Mouse (Mus musculus) right cerebral cortex, postnatal 25 days (tissue): ENCODE results near the gene Cntfr.

ENCODE experiments used
- DNase-seq: peaks from one replicate; pipeline ENCODE4 v3.0.0; 2022

The Cntfr gene

DNA sequence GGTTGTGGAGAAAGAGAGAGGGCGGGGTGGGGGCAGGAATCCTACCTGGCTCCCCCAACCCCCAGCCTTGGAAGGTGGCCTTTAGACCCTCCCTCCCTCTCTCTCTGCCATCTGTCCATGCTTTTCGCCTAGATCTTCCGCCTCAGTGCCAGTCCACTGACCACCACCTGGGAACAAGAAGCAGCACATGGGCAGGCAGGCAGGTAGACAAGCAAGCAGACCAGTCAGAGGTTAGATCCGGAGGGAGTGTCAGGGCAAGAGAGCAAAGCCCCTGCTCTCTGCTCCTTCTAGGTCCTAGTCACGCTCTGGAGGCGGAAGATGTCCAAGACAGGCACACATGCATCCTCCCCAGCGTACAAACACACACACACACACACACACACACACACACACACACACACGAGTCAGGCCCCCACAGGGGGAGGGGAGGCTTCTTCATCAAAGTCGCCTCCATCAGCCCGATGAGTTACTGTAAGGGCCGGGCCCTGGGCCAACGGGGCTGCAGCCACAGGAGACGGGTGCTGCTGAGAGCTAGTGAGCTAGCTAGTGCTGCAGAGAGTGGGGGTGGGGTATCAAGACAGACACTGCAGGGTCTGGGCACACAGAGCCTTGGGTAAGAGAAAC is 19.8 kb downstream of the Cntfr start:
- no peak for DNase-seq

DNA sequence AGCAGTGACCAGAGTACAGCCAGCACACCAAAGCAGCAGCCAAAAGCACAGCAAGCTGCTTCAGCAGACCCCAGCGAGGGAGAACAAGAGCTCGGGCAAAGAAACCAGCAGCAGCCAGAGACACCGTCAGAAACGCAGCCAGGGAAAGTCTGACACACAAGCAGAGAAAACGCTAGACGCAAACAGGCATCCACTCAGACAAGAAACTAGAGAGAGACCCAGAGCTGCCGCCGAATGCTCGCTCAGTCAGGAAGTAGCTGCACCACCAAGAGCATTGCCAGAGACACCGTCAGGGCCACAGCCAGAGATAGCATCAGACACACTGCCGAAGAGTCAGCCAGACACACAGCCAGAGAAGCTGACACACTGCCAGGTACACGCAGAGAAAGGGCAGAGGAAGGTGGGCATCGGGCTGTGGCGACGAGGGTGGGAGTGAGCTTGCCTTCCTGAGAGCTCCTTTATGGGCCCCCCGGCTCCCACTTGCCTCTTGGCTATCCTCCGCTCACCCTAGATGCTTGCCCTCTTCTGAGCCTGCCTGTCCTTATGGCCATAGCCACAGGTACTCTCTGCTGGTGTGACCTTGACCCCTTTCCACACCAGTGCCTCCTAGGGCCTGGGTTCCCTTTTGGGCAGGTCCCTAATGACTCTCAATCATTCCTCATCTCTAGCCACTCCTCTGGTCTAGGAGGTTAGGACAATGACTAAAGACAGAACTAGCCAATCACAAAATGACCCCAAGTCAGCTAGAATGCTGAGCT is 20.5 kb downstream of the Cntfr start:
- DNase-seq = no peak

DNA sequence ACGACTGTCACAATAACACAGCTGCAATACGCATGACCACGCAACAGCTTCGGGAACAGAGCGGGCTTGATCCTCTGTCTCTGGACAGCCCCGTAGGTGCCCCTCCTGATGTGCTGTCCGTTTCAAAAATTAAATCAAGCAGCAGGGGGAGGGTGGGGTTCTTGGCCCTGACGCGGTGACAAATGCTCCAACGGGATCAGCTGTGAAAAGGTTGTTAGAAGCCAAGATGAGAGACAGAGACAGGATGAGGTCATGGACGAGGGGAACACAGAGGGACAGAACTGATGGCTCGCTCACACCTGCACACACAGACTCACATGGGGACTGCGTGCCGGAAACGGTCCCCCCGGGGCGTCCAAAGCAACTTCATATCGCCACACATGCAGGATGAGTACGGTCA is 23.7 kb downstream of the Cntfr start:
- no peak for DNase-seq

DNA sequence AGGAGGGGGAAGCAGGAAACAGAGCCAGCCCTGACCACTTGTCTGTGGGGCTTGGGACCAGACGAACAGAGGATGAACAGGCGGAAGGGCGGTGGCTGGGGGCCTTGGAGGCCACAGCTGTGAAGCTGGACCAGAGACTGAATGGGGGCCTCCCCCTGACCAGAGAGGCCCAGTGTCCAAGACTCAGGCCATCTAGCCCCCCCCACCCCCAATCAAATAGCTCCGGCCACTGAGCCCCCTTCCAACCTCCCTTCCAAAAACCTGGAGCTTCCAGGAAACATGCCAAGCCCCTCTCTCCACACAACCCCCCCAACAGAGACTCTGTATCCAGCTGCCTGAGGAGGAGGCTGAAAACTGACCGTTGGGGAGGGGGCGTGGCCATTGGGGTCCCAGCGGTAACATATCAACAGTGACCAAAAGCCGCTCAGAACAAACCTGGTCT is 24.3 kb downstream of the Cntfr start:
- DNase-seq = no peak

DNA sequence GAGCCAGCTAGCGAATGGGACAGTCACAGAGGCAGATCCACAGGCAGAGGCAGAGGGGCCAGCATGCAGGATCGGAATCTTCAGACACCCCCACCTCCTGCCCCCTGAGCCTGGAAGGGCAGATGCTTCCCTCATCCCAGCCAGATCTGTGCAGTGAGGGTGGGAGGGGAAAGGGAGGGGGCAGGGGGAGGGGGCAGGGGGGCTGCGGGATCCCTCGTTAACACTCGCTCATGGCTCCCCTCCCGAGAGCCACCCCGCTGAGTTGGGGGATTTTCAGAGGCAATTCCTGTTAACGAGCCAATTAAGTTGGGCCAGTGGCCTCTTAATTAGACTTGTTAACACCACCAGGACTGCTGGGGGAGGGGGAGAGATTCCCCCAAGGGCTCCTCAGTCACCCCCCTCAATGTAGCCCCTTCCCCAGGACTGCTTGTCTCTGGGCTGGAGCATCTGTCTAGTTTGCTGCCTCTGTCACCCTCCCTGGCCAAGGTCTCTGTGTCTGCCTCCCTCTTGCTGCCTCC is 24.9 kb downstream of the Cntfr start:
- no peak for DNase-seq

DNA sequence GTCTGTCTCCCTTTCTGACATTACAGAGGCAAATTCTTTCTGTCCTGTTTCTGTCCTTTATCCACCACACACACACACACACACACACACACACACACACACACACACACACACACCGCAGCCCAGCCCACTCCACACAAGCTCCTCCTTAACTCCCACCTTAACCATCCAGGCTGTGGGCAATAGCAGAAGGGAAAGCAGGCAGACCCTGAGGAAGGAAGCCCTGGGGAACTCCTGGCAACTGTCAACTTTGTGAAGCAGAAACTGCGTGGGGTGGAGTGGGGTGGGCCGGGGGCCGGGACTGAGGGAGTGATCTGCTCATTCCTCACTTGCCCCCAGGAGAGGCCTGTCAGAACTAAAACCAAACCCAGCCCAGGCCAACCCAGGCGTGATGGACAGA is 25.4 kb downstream of the Cntfr start:
- no peak for DNase-seq

DNA sequence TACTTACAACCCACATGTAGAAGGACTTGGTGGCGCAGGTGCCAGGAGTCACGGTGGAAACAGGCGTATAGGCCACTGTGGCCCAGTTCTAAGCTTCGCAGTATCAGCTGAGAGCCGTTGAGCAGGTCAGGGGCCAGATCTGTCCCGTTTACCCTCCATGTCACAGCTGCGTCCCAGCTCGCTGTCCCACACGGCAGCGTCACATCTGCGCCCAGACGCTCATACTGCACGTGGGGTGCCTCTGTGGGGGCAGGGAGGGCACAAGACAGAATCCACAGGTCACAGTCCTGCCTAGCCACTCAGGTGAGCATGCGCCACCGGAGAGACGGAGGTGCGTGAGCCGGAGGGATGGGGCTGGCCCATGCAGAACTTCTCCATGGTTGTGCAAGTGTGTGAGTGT is 26.1 kb downstream of the Cntfr start:
- DNase-seq = no peak

DNA sequence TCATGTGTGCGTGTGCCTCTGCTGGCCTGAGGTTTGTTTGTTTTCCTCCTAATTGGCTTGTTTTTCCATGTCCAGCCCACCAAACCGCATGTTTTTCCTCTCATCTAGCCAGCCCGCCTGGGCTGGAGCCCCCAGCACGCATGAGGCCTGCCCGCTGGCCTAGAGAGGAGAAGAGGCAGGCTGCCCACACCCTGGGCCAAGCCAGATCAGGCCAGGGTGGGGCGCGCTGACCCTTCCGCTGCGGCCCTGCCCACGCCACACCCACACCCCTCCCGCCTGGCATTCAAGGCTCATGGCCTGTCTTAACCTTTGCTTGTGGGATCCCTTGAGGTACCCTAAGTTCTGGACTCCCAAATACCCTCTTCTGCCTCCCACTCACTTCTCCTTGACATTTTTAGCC is 30.2 kb downstream of the Cntfr start:
- no peak for DNase-seq

DNA sequence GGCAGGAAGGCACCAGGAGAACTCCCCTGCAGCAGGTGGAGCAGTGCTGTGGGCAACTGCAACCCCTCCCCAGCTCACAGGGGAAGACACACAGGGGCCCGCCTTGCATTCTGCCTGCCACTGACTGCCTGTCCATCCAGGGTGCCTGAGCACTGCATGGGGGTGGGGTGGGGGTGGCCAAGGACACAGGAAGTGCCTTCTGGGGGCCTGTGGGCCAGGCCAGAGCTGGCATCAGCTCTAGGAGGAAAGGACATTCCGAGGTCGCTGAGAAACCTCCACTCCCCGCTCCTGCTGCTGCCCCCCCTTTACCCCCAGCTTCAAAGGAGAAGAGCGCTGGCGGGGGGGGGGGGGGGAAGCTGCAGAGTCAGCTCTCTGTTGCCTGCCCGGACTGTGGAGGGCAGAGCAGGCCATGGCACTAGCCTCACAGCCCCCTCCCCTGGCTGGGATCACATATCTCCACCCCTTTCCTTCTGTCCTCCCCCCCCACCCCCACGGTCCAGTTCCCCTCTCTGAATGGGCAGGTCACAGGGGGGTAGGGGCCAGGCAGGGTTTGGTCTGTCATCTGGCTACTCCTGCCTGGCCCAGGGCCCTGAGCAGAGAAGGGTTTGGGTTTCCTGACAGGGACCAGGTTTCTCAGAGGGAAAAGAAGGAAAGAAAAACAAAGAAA is 31.7 kb downstream of the Cntfr start:
- no peak for DNase-seq

DNA sequence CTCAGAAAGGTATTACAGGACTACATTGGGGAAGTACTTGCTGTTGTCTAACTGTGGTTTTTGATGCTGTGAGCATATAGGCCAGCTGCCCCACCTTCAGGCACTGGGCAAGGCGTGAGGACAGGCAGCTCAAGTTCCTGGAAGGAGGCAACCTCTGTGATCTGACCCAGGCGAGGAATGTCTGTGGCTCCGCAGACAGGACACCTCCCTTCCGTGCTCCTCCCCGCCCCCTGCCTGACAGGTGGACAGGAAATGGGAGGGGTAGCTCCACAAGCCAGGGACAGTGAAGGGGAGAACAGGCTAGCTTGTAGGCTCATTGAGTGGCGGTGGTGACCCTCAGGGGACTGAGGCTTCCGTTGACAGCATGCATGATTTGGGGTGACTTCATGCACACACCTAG is 32.4 kb downstream of the Cntfr start:
- no peak for DNase-seq

DNA sequence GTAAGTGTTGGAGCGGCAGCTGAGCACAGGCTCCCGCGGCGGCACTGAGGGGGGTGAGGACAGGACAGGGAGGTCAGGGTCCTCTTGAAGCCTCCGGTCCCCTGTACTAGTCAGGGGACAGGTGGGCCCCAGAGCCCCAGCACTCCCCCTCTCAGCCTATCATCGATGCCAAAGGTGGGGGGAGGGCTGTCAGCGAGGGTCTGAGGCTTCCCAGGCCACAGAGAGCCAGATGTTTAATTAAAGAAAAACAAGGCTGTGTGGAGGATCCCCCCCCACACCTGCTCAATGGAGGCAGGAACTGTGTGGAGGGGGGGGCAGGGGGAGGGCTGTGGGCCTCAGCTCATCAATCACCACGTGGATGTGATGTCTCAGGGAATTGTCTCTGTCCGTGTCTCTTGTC is 33.3 kb downstream of the Cntfr start:
- no peak for DNase-seq

DNA sequence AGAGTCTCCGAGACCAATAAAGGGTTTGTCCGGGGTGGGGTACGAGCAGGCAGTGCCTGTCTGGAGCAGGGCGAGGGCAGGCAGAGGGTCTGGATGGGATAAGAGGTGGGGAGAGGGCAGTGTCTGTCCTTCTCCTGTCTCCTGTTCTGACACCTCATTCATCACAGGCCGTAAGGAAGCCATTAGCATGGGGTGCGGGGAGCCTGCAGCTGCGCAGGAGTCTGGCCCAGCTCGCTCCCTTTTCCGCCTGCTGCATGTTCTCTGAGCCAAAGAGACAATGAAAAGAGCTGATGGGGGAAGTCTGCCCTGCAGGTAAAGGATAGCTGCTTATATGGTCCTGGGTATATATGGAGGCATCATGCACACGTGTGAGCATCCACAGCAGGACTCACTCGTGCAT is 34.2 kb downstream of the Cntfr start:
- DNase-seq = no peak

DNA sequence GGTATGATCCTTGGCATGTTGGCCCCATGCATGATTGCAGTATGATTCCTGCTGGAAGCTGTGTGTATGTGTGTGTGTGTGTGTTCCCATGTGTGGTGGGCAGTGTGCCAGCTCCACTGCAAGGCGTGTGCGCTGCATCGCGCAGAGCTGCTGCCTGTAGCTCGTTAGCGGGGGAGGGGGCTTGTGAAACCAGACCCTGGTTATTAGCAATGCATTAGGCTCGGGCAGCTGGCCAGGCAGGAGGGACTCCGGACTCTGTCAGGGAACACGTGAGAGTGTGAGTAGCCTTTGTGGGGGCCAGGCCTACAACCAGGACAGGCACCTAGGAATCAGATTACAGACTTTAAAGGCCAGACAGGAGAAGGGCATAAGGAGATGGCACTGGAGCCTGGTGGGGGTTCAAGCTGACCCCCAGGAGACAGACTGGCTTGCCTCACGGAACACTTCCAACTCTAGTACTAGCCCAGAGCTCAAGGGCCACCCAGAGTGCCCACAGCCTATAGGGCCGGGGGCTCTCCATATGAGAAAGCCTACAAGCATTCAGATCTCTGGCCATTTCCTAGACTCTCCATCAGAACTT is 35.9 kb downstream of the Cntfr start:
- no peak for DNase-seq

DNA sequence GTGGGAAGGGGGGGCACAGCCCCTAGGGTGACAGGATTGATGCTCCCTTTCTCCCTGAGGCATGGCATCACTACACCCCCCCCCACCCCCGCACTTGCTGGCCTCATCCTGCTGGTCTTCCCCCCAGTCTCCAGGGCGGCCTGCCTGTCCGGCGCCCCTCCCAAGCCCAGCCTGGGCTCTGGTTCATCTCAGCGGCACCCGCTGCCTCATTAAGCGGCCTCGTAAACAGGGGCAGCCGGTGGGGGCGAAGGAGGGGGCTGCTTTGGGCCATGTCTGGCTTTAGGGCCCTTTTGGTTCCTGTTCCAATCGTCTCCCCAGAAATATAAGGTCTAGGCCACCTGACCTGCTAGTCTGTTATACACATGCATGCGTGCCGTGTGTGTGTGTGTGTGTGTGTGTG is 37.3 kb downstream of the Cntfr start:
- DNase-seq = no peak

DNA sequence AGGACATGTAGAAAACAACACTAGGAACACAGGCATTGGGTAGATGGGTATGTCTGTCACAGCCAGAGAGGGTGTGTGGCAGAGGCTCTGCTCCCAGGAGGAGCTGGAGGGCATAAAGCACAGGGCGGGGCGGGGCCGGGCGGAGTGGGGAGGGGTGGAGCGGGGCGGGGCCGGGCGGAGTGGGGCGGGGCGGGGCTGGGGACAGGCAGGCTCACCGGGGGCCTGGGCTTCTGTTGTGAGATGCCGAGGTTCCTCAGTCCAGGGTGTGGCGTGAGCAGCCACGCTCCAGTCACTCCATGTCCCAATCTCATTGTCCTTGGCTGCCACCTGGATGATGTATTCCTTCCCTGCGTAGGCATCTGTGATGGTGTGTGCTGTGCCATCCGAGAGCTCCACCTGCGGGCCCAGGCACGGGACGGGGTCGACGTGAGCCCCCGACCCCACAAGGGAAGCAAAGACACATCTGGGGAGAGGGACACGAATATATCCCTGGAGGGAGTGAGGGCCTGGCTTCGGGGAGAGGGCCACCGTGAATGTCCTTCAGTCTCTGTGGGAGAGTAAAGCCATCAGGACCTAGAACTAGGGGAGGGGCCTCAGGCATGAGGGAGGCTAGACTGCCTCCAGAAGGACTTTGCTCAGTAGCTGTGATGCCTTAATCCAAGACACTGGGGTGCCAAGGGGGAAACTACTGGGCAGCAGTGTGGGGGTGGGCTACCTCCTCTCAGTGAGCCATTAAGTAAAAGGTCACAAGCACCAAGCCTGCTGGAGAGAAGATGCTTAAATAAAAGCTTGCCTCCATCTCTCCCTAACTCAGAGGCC is 38.1 kb downstream of the Cntfr start:
- no peak for DNase-seq

DNA sequence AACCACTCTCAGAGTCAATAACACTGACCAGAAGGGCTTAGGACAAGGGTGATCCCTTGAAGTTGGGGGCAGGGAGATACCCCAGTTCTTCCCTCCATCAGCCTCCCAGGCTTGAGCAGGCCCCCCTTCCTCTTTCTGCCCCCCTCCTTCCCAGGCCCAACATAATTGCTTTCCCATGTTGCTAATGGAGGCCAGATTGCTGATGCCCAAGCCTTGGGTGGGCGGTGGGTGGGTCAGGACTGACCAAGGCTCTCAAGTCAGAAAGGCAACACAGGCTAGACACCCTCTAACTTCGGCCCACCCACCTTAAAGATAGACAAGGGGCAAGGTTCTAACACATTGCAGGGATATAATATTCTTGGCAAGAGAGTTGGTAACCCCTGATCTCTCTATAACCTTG is 41.4 kb downstream of the Cntfr start:
- DNase-seq = no peak

DNA sequence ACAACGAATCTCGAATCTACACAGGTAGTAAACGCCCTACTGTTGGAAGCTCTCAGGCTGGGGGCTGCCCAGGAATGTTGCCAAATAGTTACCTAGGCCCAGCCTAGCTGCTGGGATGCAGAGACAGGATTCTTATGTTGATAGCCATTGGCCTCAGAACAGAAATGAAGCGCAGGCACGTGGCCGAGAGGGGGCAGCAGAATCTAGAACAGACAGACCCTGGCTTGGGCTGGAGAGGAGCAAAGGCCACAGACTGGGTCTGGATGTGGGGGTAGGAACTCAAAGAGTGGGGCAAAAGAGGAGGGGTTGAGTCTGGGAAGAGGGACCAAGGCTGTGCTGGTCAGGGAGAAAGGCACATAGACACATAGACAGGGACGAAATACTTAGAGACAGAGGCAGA is 42.7 kb downstream of the Cntfr start:
- peak; percentile 34 for DNase-seq

DNA sequence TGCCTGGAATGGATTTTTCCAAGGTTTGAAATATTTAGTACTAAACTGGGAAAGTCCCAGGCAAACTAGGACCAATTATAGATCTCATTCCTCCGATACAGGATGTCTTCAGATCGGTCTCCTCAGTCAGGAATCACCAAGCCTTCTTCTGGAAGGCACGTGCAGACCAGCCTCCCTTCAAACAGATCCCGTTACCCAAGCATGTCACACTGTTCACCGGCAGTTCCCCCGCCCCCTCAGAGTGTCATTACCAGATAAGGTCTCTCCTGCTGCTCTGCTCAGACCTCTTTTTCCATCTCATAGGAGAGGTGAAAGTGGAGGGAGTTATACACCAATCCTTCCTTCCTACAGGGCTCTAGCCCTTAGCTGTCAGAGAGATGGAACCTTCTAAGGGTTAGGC is 43.2 kb downstream of the Cntfr start:
- DNase-seq = no peak

DNA sequence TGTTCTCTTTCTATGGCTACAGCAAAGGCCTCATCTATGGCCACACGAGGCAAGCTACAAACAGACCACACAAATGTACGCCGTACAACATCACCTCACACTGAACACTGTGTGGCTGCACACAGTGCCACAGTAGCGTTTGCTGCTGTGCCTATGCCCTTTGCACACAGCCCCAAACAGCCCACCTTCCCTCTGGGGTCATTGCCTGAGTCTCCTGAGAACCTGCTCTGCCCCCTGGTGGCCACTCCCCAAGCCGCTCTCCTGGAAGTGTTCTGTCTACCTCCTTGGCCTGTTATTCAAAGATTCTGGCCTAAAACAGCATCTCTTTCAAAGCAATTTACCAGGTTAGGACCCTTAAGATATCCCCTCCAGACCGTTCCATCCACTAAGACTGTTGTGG is 43.6 kb downstream of the Cntfr start:
- DNase-seq = peak; percentile 53

DNA sequence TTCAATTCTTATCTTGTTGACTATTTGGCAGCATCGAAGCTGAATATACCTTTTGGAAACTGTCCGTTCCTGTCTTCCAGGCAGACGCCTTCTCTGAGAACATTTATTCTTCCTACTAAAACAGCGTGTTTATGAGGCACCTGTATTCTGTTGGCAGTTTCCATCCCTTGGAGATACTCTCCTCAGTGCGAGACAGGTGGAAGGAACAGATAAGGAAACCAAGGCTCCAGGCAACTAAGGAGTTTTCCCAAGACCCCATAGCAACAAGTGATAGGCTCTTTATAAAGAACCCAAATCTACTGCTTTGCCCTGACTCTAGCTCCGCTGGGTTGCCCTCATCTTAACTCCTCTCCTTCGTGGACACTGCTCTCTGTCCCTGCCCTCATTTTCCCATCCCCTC is 48.3 kb downstream of the Cntfr start:
- DNase-seq = no peak

DNA sequence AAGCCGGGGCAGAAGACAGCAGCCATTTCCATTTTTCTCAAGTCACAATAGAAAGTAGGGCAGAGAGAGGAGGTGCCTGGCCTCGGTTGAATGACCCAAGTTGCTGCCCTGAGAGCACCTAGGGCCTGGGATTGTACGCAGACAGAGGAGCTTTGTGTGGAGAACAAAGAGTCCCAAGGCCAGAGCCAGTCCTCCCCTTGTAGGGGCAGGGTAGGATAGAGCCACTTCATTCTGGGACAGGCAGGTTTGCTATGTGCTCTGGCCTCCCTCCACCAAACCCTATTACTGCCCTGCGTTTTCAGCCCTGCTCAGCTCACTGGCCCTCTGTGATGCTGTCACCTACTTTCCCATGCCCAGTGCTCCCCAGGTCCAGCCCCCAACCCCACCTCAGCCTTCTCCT is 48.7 kb downstream of the Cntfr start:
- no peak for DNase-seq

DNA sequence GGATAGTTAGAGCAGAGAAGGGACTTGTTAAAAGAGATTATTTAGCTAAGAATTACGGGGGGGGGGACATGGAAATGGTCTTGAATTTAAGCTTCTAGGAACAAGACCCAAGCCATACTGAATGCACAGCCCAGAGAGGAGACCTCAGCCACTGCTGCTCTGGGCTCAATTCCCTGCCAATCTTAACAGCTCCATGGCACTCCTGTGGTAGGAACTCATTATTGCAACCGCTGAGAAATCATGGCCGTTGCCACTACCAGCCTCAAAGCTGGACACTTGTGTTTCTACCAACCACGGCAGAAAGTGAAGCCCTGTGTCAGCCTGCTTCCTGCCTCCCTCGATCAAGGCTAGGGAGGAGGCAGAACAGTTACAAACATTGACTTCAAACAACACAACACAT is 51.4 kb downstream of the Cntfr start:
- no peak for DNase-seq
